Mouse (Mus musculus) forebrain, embryonic 14.5 days (tissue): ENCODE data around the gene H2-Q6. TPM values are rescaled to one million over a fixed set of nuclear protein-coding genes. Genes with fewer than 3 reads are reported as not detected.
"Not testable (repeated sequence)": the region's sequence is repeated elsewhere in the genome, so short reads cannot be mapped to it uniquely, and the experiment has no call there.

Experiments used
- ATAC-seq: fragments of 200-750 bp; cut with Nextera tagmentation; 2 replicates; pipeline ENCODE4 v1.8.0; 2017; ENCODE audit warnings: mild to moderate bottlenecking, moderate library complexity
- DNase-seq: peaks from one replicate; pipeline ENCODE4 v3.0.0-alpha.2; 2015; ENCODE audit warnings: low spot score
- H3K27ac ChIP-seq: fragments of 300-500 bp; sonication (generic); 2 replicates; pipeline ENCODE4 v1.5.1; 2014; ENCODE audit warnings: low read depth, mild to moderate bottlenecking, control low read depth, low read length, moderate library complexity
- H3K27me3 ChIP-seq: fragments of 300-500 bp; sonication (generic); replicated peaks from 2 replicates; pipeline ENCODE4 v1.6.1; 2014; ENCODE audit warnings: low read length, control low read depth, mixed read lengths; ENCODE audit not compliant: control insufficient read depth, insufficient read depth
- H3K36me3 ChIP-seq: fragments of 300-500 bp; sonication (generic); 2 replicates; pipeline ENCODE4 v1.6.1; 2014; ENCODE audit warnings: low read length, control low read depth; ENCODE audit not compliant: control insufficient read depth, insufficient read depth
- H3K4me1 ChIP-seq: fragments of 300-500 bp; sonication (generic); 2 replicates; pipeline ENCODE4 v1.6.1; 2014; ENCODE audit warnings: antibody characterized with exemption, low read length, control low read depth; ENCODE audit not compliant: control insufficient read depth, insufficient read depth
- H3K4me2 ChIP-seq: fragments of 300-500 bp; sonication (generic); 2 replicates; pipeline ENCODE4 v1.6.1; 2014; ENCODE audit warnings: mild to moderate bottlenecking, control low read depth, low read length
- H3K4me3 ChIP-seq: fragments of 300-500 bp; sonication (generic); 2 replicates; pipeline ENCODE4 v1.5.1; 2014; ENCODE audit warnings: low read depth, low read length, control low read depth
- H3K9ac ChIP-seq: fragments of 300-500 bp; sonication (generic); 2 replicates; pipeline ENCODE4 v1.6.1; 2014; ENCODE audit warnings: mild to moderate bottlenecking, low read length, control low read depth, moderate library complexity
- H3K9me3 ChIP-seq: fragments of 300-500 bp; sonication (generic); replicated peaks from 2 replicates; pipeline ENCODE4 v1.6.1; 2016; ENCODE audit warnings: low read length, control low read depth, mixed read lengths; ENCODE audit not compliant: control insufficient read depth
- WGBS: fragments of 180-500 bp; shearing (Covaris S2); extraction: QIAGEN DNeasy Blood & Tissue Kit; methylation state at CpG from one replicate; pipeline ENCODE4 v1.1.7; 2014; 5-methylcytosine and 5-hydroxymethylcytosine counted together
- polyA plus RNA-seq: library from polyadenylated mRNA; unstranded; fragments of >200 nt; fragmentation: Nextera tagmentation; extraction: Ambion mirVana; gene quantifications from 2 replicates; pipeline ENCODE4 v1.2.1, GENCODE M21; 2014

H2-Q6 gene
- 0.28 and 0.38 TPM in 2 replicates for polyA plus RNA-seq

DNA sequence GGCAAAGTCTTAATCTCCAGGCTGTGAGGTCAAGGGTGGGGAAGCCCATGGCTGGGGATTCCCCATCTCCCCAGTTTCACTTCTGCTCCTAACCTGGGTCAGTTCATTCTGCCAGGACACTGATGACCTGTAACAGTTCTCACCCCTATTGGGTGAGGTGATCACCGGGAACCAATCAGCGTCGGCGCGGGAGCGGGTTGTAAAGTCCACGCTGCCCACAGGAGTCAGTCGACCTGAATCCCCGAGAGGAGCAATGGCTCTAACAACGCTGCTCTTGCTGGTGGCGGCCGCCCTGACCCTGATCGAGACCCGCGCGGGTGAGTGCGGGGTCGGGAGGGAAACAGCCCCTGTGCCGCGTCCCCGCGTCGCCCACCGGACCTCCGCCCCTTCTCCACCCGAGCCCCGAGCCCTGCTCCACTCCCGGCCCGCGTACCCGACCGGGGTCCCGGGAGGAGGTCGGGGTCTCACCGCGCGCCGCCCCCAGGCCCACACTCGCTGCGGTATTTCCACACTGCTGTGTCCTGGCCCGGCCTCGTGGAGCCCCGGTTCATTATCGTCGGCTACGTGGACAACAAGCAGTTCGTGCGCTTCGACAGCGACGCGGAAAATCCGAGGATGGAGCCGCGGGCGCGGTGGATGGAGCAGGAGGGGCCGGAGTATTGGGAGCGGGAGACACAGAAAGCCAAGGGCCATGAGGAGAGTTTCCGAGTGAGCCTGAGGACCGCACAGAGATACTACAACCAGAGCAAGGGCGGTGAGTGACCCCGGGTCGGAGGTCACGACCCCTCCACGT lies at the start of gene H2-Q6:
Gene H2-Q6 (plus strand): TSS at position 227 of the 793 bp plus-strand sequence.
- H3K4me1 ChIP-seq, H3K27ac ChIP-seq, H3K36me3 ChIP-seq, H3K9me3 ChIP-seq, H3K27me3 ChIP-seq: not testable (repeated sequence)
- peak within 1 kb of the TSS; percentile 29; the same call in 1 of the 2 replicates for H3K9ac ChIP-seq
- DNase-seq: peak; percentile 34
- ATAC-seq: peak; percentile 42; the same call in 1 of the 2 replicates
- WGBS: 2% methylated on average over 49 of the region's 66 CpGs
- peak within 1 kb of the TSS; percentile 49 for H3K4me2 ChIP-seq
- peak within 1 kb of the TSS; percentile 27 for H3K4me3 ChIP-seq

DNA sequence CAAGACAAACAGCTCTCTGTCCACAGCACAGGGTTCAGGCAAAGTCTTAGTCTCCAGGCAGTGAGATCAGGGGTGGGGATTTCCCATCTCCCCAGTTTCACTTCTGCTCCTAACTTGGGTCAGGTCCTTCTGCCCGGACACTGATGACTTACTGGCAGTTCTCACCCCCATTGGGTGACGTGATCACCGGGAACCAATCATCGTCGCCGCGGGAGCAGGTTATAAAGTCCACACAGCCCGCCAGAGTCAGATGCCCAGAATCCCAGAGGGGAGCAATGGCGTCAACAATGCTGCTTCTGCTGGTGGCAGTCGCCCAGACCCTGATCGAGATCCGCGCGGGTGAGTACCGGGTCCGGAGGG lies 45.3 kb upstream of the H2-Q6 start, which contains the start of gene H2-Q4:
Gene H2-Q4 (plus strand): TSS at position 249 of the 360 bp plus-strand sequence.
- Histone ChIP-seq H3K4me2 (peak within 1 kb of the TSS; percentile 92), H3K27me3 (no peaks in the 10 kb centered on the region), H3K9me3 (no peaks in the 10 kb centered on the region), H3K27ac (no peak within 1 kb of the TSS), H3K9ac (peak within 1 kb of the TSS; percentile 61), H3K36me3 (no peaks in the 10 kb centered on the region), H3K4me3 (peak within 1 kb of the TSS; percentile 48), H3K4me1 (peaks cover 2% of the 10 kb centered on the region; the same call in 1 of the 2 replicates)
- under 1% methylated on average over 16 of the region's 16 CpGs for WGBS
- DNase-seq (peak; percentile 66), ATAC-seq (peak; percentile 66)

DNA sequence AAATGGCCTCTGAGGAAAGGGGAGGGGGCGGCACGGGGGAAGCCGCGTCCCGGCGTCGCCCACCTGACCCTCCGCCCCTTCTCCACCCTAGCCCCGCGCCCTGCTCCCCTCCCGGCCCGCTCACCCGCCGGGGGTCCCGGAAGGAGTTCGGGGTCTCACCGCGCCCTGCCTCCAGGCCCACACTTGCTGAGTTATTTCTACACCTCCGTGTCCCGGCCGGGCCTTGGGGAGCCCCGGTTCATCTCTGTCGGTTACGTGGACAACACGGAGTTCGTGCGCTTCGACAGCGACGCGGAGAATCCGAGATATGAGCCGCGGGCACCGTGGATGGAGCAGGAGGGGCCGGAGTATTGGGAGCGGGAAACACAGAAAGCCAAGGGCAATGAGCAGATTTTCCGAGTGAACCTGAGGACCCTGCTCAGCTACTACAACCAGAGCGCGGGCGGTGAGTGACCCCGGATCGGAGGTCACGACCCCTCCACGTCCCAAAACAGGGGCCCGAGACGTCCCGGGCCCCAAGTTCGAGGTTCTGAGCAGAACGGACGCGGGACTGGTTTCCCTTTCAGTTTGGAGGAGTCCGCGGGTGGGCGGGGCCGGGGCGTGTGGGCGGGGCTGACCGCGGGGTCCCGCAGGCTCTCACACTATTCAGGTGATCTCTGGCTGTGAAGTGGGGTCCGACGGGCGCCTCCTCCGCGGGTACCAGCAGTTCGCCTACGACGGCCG lies 44.8 kb upstream of the H2-Q6 start:
- ATAC-seq (peak; percentile 46), DNase-seq (no peak)
- peak overlapping the region; percentile 92 for H3K4me2 ChIP-seq
- no peaks in the 10 kb centered on the region for H3K27me3 ChIP-seq
- peak overlapping the region; percentile 48 for H3K4me3 ChIP-seq
- no peaks in the 10 kb centered on the region for H3K36me3 ChIP-seq
- under 1% methylated on average over 61 of the region's 70 CpGs for WGBS
- no peaks in the 10 kb centered on the region for H3K9me3 ChIP-seq
- H3K4me1 ChIP-seq: peaks cover 2% of the 10 kb centered on the region; the same call in 1 of the 2 replicates
- H3K9ac ChIP-seq: peak overlapping the region; percentile 61
- no peak overlapping the region for H3K27ac ChIP-seq

DNA sequence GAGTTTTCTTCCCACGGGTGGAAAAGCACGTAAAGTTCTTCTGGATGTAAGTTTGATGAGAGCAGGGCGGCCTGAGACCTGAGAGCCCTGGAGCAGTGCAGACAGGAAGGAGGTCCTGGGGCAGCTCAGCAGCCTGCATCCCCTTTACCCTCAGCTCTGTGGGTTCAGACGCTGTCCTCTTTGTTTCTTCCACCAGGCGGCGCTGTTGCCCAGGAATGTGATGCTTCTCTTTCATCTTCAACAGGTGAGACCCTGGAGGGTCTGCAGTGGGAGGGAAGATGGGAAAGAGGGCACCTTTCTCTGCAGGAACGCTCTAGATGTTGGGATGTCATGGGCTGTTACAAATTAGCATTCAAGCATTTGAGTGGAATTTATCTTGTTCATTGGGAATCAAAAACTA lies 34.9 kb upstream of the H2-Q6 start:
- not testable (repeated sequence) for H3K4me3 ChIP-seq, H3K9ac ChIP-seq, ATAC-seq, H3K27ac ChIP-seq, H3K36me3 ChIP-seq, H3K9me3 ChIP-seq, H3K27me3 ChIP-seq, H3K4me2 ChIP-seq, H3K4me1 ChIP-seq
- peak; percentile 11 for DNase-seq
- 5% methylated on average over 7 of the region's 7 CpGs for WGBS

DNA sequence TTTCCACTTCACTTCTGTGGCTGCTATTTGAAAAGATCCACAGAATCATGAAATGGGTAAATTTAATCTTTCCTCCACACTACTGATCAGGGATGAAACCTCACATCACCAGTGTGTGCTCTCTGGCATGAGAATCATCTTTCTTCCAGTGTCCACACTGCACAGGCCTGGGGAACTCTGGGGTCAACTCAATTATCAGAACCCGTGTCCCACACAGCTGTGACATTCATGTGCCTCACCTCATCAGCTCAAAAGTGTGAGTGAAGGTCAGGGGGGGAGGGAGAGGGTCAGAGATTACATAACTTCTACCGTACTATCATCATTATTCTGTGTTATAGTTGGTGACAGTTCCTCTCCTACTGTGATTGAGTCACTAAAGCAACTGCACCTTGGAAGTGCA lies 32.0 kb upstream of the H2-Q6 start:
- H3K9ac ChIP-seq, H3K36me3 ChIP-seq, H3K9me3 ChIP-seq, DNase-seq, ATAC-seq, H3K4me2 ChIP-seq, H3K27ac ChIP-seq, H3K27me3 ChIP-seq, H3K4me1 ChIP-seq, H3K4me3 ChIP-seq: not testable (repeated sequence)
- 84% methylated on average over 2 of the region's 2 CpGs for WGBS

DNA sequence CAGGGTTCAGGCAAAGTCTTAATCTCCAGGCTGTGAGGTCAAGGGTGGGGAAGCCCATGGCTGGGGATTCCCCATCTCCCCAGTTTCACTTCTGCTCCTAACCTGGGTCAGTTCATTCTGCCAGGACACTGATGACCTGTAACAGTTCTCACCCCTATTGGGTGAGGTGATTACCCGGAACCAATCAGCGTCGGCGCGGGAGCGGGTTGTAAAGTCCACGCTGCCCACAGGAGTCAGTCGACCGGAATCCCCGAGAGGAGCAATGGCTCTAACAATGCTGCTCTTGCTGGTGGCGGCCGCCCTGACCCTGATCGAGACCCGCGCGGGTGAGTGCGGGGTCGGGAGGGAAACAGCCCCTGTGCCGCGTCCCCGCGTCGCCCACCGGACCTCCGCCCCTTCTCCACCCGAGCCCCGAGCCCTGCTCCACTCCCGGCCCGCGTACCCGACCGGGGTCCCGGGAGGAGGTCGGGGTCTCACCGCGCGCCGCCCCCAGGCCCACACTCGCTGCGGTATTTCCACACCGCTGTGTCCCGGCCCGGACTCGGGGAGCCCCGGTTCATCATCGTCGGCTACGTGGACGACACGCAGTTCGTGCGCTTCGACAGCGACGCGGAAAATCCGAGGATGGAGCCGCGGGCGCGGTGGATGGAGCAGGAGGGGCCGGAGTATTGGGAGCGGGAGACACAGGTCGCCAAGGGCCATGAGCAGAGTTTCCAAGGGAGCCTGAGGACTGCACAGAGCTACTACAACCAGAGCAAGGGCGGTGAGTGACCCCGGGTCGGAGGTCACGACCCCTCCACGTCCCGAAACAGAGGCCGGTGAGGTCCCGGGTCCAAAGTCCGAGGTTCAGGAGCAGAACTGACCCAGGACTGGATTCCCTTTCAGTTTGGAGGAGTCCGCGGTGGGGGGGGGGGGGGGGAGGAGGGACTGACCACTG lies 30.5 kb upstream of the H2-Q6 start:
- H3K27me3 ChIP-seq: not testable (repeated sequence)
- WGBS: 1% methylated on average over 51 of the region's 75 CpGs

DNA sequence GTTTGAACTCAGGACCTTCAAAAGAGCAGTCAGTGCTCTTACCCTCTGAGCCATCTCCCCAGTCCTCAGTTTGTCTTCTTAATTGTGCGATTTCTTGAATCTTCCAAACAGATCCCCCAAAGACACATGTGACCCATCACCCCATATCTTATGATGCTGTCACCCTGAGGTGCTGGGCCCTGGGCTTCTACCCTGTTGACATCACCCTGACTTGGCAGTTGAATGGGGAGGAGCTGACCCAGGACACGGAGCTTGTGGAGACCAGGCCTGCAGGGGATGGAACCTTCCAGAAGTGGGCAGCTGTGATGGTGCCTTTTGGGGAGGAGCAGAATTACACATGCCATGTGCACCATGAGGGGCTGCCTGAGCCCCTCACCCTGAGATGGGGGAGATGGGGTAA lies 27.7 kb upstream of the H2-Q6 start:
- not testable (repeated sequence) for H3K27ac ChIP-seq, ATAC-seq, H3K4me1 ChIP-seq

More for the DNA sequence above, 30.5 kb upstream of the H2-Q6 start:
- H3K9me3 ChIP-seq, H3K4me3 ChIP-seq, H3K27ac ChIP-seq, H3K4me1 ChIP-seq, H3K9ac ChIP-seq, DNase-seq, H3K36me3 ChIP-seq: not testable (repeated sequence)
- peak overlapping the region; percentile 39 for H3K4me2 ChIP-seq
- peak; percentile 57 for ATAC-seq

DNA sequence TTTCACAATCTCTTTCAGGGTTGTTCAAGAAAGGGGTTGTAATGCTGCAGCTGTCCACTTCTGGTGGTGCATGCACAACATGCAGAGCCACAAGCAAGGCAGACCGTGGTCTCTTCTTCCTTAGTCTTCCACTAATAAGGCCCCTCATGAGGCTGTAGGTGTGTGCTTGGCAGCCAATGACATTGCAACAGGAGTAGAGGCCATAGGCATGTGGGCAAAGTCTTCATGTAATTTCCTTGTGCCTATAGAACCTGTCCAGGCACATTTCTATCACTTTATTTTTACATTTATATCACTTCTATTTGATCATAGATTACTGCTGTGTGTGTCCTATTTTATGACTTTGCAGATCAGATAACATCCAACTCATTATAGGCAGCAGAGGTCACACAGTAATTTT lies 11.6 kb upstream of the H2-Q6 start:
- no CpG with 5 or more reads among the region's 1 CpGs for WGBS
- H3K27ac ChIP-seq: not testable (repeated sequence)

More for the DNA sequence above, 27.7 kb upstream of the H2-Q6 start:
- H3K9ac ChIP-seq, H3K27me3 ChIP-seq, H3K4me3 ChIP-seq, H3K9me3 ChIP-seq, DNase-seq, H3K4me2 ChIP-seq, H3K36me3 ChIP-seq: not testable (repeated sequence)
- 84% methylated on average over 2 of the region's 2 CpGs for WGBS

More for the DNA sequence above, 11.6 kb upstream of the H2-Q6 start:
- H3K9me3 ChIP-seq, H3K36me3 ChIP-seq, H3K4me1 ChIP-seq, H3K4me3 ChIP-seq, H3K27me3 ChIP-seq, H3K9ac ChIP-seq, DNase-seq, ATAC-seq, H3K4me2 ChIP-seq: not testable (repeated sequence)
